Mouse (Mus musculus): Measurements from ENCODE around the gene Htra2. TPM values are rescaled to one million over a fixed set of nuclear protein-coding genes. Genes with fewer than 3 reads are reported as not detected.

Htra2 gene
- total RNA-seq, 1 experiment from 2014 or later, result 59.1 TPM

GRCm38 (mm10) chr6:83033249-83034185 is 21.6 kb downstream of the Htra2 start, which contains the start of the genes Dok1 and Loxl3:
Gene Dok1 (minus strand): TSS chr6:83033471.
Gene Loxl3 (plus strand): TSS chr6:83034173.
- peak; percentile 76 for DNase-seq

- peak; percentile 50 for DNase-seq
Measured at GRCm38 (mm10) chr6:83032769-83033191, 22.3 kb downstream of the Htra2 start.

GRCm38 (mm10) chr6:83031921-83032590 is 23.0 kb downstream of the Htra2 start:
- no peak for DNase-seq

GRCm38 (mm10) chr6:83031111-83031510 is 24.0 kb downstream of the Htra2 start:
- DNase-seq, result no peak

GRCm38 (mm10) chr6:83029777-83030176 is 25.3 kb downstream of the Htra2 start:
- no peak for DNase-seq

GRCm38 (mm10) chr6:83027706-83028105 is 27.4 kb downstream of the Htra2 start:
- DNase-seq, result no peak

GRCm38 (mm10) chr6:83027293-83027692 is 27.8 kb downstream of the Htra2 start:
- no peak for DNase-seq

GRCm38 (mm10) chr6:83025221-83025620 is 29.9 kb downstream of the Htra2 start:
- no peak for DNase-seq

GRCm38 (mm10) chr6:83024421-83024820 is 30.7 kb downstream of the Htra2 start:
- no peak for DNase-seq

- no peak for DNase-seq
Measured at GRCm38 (mm10) chr6:83023786-83024185, 31.3 kb downstream of the Htra2 start.

GRCm38 (mm10) chr6:83023008-83023407 is 32.1 kb downstream of the Htra2 start:
- no peak for DNase-seq

- no peak for DNase-seq
Measured at GRCm38 (mm10) chr6:83020836-83021593, 34.1 kb downstream of the Htra2 start.

GRCm38 (mm10) chr6:83020121-83020520 is 35.0 kb downstream of the Htra2 start:
- no peak for DNase-seq

- DNase-seq, result no peak
Measured at GRCm38 (mm10) chr6:83019044-83019443, 36.0 kb downstream of the Htra2 start.

- DNase-seq, result no peak
Measured at GRCm38 (mm10) chr6:83017190-83017589, 37.9 kb downstream of the Htra2 start.

GRCm38 (mm10) chr6:83015749-83016148 is 39.3 kb downstream of the Htra2 start:
- DNase-seq, result no peak

GRCm38 (mm10) chr6:83014482-83015466 is 40.3 kb downstream of the Htra2 start:
- DNase-seq, result peak; percentile 56

GRCm38 (mm10) chr6:83013444-83013843 is 41.6 kb downstream of the Htra2 start:
- no peak for DNase-seq

GRCm38 (mm10) chr6:83011756-83012155 is 43.3 kb downstream of the Htra2 start:
- no peak for DNase-seq

- DNase-seq, result no peak
Measured at GRCm38 (mm10) chr6:83011255-83011654, 43.8 kb downstream of the Htra2 start.

GRCm38 (mm10) chr6:83010010-83010409 is 45.1 kb downstream of the Htra2 start:
- no peak for DNase-seq

Measured in adrenal gland, postnatal 25 days (tissue).